Mouse (Mus musculus): ENCODE data around the gene Gnl2.
A peak's percentile ranks its signal among the peaks of the same experiment; 100 is the strongest.

Gene Gnl2

DNA sequence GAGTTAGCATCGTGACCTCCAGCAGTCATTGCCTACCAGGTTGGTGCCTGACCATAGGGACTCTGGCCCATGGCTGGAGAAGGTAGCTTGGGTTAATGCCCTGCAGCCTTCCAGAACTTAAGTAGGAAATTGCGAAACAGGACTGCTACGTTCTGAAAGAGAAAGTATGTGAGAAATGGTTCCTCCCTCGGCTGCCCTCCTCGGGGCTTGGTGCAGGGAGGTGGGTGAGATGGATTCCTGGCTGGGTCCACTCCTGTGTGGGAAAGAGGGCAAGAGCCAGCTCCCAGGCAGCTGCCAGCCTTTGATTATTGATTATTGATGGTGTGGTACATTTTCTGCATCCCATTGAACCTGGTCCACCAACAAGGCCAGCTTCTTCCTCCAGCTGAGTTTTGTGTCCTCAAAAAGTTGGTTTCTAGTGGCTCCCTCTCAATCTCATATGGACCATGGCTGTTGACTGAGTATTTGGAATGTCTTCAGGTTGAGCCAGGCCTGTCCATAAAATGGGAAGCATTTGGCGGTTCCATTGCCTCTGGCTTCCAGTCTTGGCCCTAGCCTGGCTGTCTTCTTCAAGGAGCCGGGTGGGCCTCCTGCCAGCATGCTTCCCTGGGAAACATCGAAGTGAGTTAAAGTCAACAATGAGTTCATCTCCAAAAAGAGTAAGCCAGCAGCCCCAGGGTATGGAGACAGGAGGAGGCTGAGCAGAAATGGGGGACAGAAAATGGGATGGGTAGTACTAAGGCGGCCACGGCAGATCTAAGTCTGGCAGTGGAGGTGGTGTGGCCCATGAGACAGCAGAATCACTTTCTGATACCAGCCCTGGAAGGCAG is at the start of gene Gnl2:
Gnl2 (plus strand) TSS at position 780 of the 830 bp plus-strand sequence.
- no peak for DNase-seq (ENCODE audit: low read depth, low spot score)

DNA sequence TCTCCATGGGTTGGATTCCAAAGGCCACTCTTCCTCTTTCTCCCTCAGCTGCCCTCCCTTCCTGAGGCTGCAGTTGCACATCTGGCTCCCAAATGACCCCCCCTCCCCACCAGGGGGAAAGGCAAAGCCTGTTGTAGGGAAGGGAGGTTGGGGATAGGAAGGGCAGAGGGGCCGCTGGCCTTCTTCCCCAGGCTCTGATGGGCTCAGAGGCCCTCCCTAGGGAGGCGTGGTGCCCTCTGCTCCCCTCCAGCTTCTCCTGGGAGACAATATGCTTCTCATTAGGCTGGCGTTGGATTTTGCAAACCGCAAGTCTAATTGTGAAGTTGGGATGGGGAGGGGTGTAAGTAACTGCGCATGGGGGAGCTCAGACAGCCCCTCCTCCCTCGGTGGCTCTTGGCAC is 47.7 kb upstream of the Gnl2 start:
- no peak for DNase-seq (ENCODE audit: low read depth, low spot score)

DNA sequence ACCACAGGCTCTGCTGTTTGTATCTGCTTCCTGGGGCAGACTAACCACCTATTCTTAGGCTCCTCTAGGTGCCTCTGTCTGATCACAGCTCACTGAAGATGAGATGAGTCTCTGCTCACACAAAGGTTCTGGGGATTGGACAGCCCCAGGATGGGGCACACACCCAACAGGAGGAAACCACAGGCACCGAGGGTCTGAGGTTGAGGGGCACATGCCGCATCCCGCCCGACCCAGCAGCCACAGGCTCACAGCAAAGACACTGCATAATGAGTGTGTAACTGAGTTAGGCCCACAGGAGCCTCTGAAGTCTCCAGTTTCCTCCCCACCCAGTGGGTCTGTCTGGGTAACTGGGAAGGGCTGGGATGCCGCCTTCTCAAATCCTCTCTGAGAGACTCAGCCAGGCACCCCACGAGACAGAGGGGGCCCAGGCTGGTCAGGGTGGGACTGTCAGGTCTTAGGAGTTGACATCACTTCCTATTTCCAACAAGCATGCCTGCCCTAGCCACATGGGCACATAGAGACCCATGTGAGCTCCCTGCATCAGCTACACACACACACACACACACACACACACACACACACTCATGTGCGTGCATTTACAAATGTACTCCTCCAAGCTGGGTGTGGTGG is 47.1 kb upstream of the Gnl2 start:
- no peak for DNase-seq (ENCODE audit: low read depth, low spot score)

DNA sequence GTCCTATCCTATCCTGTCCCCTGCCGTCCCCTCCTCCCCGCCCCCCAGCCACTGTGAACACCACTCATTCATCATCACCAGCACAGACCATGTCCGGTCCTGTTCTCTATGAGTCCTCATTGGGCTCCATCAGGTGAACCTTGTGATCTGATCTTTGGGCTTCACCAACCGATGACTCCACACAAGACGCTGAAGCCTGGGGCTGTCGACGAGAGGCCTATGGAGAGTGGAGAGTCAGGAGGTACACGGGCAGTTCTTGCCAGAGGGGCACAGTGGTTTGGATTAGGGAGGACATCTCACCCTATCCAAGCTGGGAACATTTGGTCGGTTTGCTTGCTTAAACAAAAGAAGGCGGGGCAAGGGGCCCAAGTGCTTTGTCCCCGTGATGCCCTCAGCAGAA is 46.2 kb upstream of the Gnl2 start:
- no peak for DNase-seq (ENCODE audit: low read depth, low spot score)

DNA sequence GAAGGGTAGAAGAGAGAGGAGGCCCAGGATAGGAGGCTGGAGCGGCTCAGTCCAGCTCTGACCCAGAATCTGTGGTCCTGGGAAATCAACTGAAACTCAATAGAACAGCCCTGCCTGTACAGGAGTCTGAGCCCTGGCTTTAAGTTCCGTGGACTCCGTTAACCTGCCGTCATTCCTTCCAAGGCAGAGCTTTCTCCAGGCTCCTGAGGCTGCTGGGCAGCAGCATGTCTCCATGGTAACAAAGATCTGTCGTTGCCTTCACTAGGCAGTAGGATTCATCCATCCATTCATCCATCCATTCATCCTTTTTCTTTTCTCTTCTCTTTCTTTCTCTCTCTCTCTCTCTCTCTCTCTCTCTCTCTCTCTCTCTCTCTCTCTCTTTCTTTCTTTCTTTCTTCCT is 45.7 kb upstream of the Gnl2 start:
- DNase-seq (ENCODE audit: low read depth, low spot score): no peak

DNA sequence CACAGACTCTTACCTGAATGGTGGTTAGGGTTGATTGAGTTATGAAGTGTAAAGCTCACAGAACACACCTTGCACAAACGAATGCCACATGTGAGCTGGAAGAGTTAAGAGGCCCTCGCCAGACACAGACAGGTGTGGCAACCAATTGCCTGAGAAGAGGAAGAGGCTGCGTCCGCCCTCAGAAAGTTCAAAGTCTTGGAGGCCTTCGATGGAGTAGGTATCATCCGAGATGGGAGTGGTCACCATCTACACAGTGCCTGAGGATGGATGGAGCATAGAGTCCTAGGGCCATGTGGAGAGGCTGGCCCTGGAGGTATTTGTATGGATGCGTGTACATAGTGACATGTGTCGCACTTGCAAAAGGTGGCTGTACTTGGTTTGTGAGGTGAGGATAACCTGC is 45.3 kb upstream of the Gnl2 start:
- no peak for DNase-seq (ENCODE audit: low read depth, low spot score)

DNA sequence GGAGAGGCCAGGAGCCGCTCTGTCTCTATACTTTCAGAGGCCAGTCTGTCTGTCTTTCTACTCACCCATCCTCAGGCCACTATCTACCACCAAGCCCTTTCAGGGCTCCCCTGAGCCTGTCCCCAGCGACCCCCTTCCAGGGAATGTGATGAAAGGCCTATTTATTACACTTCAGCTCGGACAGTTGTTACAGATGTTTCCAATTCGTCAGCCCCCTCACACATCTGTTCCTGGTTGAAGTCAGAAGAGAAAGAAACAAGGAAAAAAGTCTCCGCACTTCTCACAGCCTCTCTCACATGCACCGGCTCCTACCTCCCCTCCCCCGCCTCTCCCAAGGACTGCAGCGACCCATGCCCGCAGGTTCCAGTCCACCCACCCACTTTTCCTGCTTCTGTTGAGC is 44.1 kb upstream of the Gnl2 start:
- DNase-seq (ENCODE audit: low read depth, low spot score): no peak

DNA sequence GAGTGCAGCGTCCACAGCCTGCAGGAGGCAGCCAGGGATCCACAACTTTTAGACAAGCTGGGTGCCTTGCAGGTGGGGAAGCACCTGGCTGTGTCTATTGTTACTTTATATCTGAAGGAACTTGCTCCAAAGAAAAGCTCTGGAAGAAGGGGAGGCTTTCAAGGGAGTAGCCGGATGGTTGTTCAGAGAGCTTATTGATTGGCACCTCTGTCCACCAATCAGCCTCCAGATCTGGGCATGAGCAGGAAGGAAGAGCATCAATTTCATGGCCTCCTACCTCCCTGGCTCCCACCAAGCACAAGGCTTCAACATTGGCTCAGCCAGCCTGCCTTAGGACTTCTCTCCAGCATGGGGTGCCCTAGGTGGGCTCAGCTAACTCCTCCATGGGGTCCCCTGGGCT is 43.1 kb upstream of the Gnl2 start:
- DNase-seq (ENCODE audit: low read depth, low spot score): no peak

DNA sequence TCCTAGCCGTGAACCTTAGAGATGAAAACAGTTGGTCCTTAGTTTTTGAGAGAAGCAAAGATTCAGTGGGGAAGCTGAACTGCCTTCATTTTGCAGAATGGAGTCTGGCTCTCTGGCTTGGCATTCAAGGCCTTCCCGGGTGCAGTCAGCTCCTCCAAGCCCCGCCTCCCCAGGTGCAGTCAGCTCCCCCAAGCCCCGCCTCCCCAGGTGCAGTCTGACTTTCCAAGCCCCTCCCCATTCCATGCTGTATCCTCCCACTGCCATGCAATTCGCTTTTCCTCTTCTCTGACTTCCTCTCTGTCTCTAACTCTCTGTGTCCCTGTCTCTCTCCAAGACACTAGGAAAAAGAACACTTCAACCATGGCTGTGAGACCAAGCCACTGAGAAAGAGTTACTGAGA is 38.2 kb upstream of the Gnl2 start:
- DNase-seq (ENCODE audit: low read depth, low spot score): no peak

DNA sequence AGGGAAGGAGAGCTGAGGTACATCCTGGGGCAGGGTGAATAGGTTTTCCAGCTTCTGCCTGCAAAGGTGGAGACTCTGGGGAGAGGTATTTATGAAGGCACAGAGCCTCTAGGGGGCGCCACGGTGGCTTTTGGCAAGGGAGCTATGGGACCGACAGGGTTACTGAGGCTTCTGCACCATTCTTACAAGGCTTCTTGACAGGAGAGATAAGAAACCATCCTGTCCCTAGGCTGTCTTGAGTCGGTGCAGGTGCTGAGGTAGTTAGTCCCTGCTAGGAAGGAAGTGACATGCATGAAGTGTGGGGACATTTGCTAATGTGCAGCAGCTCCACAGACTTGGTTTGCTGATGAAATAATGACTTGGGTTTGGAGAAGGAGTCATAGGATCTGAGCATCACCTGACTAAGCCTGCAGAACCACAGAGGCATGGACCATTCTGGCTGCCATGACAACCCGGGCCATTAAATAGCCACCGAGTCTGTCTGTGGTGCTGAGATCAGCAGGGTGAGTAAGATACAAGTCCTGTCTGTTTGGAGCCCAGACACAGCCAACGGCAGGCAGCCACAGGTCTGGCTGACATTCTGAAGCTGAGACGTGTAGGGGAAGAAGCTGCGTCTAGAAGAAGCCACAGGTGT is 32.4 kb upstream of the Gnl2 start:
- peak; percentile 30 for DNase-seq (ENCODE audit: low read depth, low spot score)

DNA sequence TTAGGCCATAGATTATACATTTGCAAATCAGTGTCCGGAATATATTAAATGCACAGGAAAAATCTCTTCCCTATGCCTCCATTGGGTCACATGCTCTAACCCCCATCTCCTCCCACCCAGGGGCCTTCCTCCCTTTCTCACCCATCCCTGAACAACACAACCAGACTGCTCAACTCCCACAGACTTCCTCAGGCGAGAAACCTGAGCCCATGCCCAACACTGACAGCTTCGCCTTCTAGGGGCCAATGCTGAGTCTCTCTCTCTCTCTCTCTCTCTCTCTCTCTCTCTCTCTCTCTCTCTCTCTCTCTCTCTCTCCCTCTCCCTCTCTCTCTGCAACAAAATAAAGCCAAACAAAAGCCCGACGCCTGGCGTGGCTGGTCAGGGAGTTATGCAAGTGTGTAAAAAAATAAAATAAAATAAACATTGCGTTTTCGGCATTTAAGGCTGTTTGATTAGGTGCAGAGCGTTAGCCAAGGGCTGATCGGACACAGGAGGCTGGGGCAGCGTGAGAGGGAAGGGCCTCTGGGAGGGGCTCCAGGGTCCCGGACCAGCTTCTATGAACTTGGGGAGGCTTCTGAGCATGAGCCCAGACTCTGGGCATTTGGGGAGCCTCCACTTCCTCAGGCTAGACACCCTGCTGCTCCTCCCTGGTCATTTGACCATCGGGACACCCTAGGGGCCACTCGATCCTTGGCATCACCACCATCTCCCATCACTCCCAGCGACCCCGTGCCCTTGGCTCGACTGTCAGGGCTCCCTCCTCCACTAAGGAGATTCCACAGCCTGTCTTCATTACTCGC is 31.3 kb upstream of the Gnl2 start:
- DNase-seq (ENCODE audit: low read depth, low spot score): no peak

DNA sequence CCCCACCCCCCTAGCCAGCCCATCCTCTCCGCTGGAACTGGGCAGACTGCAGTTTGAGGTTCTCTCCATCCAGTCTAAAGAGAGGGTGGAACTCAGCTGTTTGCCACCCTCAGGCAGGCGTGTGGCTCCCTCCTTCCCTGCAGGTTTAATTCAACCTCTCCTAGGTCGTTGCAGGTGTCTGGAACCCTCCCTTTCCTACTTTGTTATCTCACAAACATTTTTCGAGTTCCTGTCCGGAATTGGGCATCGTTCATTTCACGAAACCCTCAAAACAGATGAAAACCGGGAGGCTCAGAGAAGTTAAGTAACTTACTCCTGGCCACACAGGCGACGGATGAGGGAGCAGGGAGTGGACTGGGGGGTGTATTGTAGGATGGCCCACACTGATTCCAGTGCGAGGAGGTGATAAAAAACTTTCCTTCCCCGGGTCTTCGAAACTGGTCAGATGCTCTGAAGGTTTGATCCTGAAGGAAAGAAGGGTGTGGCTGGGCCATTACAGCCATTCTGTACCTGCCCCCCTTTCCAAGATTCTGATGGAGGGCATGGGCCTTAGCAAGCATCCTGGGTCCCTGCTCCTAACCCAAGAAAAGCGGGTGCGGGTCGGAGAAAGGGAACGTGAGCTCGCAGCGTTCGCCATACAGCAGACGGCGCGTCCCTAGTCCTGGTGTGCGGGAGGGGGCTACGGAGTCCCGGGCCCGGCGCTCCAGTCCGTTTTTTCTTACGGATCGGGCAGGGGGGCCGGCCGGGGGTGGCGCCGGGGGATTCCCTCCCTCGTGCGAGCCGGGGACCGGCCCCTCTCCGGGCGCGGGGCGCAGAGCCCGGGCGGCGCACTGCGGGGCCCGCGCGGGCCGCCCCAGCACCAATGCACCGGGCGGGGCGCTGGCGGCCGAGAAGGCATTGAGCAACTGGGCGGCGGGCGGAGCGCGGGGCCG is 30.4 kb upstream of the Gnl2 start, which contains the start of gene Rspo1:
Rspo1 (plus strand) TSS at position 760 of the 932 bp plus-strand sequence.
- DNase-seq (ENCODE audit: low read depth, low spot score): no peak

DNA sequence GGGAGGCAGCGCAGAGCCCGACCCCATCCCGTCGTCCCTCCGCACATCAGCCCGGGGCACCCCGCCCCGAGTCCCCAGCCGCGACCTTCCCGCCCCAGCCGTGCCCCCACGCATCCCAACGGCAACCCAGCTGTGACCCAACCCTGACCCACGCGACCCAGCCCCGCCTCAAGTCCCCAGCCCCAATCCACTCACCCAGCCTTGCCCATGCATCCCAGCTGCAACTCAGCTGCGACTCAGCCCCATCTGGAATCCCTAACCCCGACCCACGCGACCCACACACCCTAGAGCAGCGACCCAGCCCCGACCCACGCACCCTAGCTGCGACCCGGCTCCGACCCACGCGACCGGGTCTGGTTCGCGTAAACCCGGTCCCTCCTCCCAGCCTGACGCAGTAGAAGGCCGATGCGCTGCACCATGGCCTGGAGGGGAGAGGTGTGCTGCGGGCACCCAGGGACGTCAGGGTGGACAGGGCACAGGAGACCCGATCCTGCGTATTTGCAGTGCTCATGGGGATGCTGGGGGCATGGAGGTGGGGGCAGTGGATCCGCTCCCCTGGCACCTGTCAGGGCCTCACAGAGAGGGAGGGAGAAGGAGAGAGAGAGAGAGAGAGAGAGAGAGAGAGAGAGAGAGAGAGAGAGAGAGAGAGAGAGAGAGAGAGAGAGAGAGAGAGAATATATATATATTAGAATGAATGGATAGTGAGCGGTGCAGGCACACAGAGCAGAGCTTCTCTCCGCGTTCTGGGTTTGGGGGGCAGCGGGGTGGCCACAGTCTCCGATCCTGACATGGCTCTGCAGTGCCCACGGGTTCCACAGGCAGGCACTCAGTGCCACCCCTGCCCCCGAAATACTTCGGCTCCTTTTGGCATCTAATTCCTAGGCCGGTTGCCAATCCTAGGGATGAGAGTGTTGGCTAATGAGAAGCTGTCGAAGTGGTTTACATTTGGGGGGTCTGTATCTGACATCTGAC is 29.4 kb upstream of the Gnl2 start:
- DNase-seq (ENCODE audit: low read depth, low spot score): no peak

DNA sequence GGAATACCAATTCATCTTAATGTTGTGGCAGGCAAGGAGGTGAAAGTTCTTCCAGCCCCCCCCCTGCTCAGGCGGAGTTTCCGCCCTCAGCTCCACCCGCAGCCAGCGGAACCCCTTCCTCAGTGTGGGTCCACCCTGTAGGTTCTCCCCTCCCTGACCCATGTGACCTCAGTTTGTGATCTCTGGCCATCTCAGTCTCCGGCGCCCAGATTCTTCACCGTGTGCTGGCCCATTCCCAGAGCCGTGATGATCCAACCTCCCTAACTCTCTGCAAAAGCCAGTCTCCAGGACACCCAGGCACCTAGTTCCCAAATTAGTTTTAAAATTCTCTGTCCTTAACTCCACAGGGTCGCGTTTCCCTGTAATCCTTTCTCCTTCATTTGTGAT is 28.7 kb upstream of the Gnl2 start:
- no peak for DNase-seq (ENCODE audit: low read depth, low spot score)

DNA sequence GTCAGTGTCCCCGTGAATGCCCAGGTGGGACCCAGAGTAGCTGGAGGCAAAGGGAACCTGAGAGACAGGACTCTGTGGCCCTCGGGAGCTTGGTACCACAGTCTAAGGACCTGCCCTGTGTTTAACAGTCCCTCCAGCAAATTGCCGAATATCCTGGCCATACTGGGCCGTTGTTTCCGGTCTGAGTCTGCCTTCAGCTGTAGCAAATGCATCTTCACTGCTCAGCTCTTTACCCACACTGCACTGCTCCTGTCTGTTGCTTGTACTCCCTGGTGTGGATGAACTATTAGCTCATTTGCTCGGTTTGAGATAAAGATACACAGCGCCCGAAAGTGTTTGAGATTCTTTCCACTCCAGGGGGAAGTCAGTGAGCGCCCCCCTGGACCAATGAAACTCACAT is 28.0 kb upstream of the Gnl2 start:
- DNase-seq (ENCODE audit: low read depth, low spot score): no peak

DNA sequence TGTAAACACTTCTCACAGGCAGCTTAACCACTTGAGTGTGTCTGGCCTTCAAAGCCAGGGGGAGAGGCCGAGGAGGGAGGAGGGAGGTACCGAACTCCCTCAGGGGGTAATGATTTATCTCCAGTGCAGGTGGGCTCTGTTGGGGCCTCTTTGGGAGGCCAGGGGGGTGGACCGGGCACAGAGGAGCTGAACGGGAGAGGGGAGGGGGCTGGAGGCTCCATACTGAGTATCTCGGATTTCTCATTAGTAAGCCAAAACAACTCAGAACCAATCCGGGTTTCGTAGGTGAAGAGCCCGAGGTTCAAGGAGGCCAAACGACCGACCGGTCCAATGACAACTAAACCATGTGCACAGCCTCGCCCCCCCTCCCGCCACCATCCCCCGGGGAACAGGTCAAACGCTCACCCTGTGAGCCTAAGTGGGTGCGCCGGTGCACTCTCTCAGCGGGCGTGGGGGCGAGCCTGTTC is 26.6 kb upstream of the Gnl2 start:
- no peak for DNase-seq (ENCODE audit: low read depth, low spot score)

DNA sequence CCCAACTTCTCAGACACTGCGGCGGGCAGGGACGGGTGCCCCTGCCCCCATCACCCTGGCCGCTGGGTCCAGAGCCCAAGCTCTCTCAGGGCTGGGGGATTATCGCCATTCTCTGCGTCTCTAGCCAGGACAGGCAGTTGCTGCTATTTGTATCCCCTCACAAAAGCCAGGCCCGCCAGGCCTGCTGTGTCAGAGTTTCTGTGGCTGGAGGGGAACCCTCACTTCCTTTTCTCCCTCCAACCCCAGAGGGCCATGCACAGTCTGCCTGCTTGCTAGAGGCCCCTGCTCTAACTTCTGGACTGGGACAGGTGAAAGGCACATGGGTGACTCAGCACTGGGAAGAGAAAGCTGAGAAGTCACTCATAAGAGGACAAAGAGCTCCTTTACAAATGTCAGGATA is 26.1 kb upstream of the Gnl2 start:
- no peak for DNase-seq (ENCODE audit: low read depth, low spot score)

DNA sequence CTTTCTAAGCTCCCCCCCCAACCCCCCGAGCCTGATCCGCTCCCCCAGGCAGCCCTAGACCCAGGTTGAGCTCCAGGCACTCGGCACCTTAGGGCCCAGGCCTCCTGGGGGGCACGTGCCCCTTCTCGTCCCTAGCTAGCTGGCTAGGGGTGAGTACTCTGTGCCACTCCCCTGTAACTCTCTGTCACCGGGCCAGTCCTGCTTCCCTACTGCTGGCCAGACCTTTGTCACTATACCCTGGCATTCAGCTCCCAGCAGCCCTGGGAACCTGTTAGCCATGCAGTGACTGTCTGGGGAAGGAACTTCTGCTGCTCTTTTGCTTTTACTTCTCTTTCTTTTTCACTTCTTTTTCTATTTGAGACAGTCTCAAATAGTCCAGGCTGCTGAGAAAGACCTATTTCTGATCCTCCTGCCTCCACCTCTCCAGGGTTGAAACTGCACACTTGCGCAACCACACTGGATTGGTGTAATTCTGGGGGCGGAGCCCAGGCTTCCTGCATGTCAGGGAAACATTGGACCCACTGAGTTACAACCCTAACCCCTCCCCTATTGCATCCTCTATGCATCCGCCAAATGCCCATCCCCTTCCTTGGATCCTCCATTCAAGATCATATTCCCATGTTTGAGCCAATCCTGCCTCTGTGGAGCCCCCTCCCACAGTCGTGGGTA is 18.8 kb upstream of the Gnl2 start:
- DNase-seq (ENCODE audit: low read depth, low spot score): no peak

DNA sequence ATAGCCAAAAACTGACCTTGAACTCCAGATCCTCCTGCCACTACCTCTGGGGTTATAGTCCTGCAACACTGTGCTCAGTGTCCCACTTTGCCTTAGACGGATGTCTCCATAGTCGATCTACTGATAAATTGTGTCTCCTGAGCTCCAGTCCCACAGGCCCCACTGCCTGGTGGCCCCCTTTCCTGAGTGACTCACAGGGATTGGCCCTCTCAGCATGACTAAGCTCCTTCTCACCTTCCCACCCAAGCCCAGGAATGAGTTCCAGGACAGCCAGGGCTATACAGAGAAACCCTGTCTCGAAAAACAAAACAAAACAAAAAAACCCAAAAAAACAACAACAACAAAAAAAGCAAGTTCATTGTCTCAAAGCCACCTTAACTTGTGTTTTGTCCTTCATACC is 16.8 kb upstream of the Gnl2 start:
- no peak for DNase-seq (ENCODE audit: low read depth, low spot score)
